Mouse (Mus musculus) layer of hippocampus, postnatal 36 days (tissue): ENCODE measurements around the gene Urah. TPM values are rescaled to one million over a fixed set of nuclear protein-coding genes. Genes with fewer than 3 reads are reported as not detected.

ENCODE experiments used
- DNase-seq, 2 experiments: peaks; one replicate each; pipeline ENCODE4 v3.0.0; 2022
- total RNA-seq, 2 experiments: library from RNA; stranded (reverse); gene quantifications; 2 replicates each; pipeline ENCODE4 v1.2.3; 2021

Gene Urah
- total RNA-seq, 2 experiments from 2014 or later = 1.8 to 2.9 TPM

- DNase-seq = no peak
Observed at GRCm38 (mm10) chr7:140840750-140841735, 6.2 kb downstream of the Urah start.

GRCm38 (mm10) chr7:140843806-140844205 is 9.0 kb downstream of the Urah start:
- no peak for DNase-seq

GRCm38 (mm10) chr7:140844905-140845665 is 10.3 kb downstream of the Urah start, which contains the start of gene Scgb1c1:
Scgb1c1 (plus strand) TSS chr7:140845547.
- DNase-seq = peak; percentile 87 to 91

GRCm38 (mm10) chr7:140845683-140846082 is 10.9 kb downstream of the Urah start:
- DNase-seq = no peak

GRCm38 (mm10) chr7:140846676-140847075 is 11.9 kb downstream of the Urah start:
- no peak for DNase-seq

- no peak for DNase-seq
Observed at GRCm38 (mm10) chr7:140847755-140848580, 13.2 kb downstream of the Urah start, which contains the start of gene Odf3. Odf3 (plus strand) TSS chr7:140847805.

- no peak for DNase-seq
Observed at GRCm38 (mm10) chr7:140848591-140848990, 13.8 kb downstream of the Urah start.

GRCm38 (mm10) chr7:140851916-140852315 is 17.1 kb downstream of the Urah start:
- no peak for DNase-seq

GRCm38 (mm10) chr7:140853386-140853785 is 18.6 kb downstream of the Urah start:
- no peak for DNase-seq

GRCm38 (mm10) chr7:140854483-140854882 is 19.7 kb downstream of the Urah start:
- no peak for DNase-seq

GRCm38 (mm10) chr7:140855181-140855580 is 20.4 kb downstream of the Urah start:
- no peak for DNase-seq

GRCm38 (mm10) chr7:140855860-140856784 is 21.3 kb downstream of the Urah start, which contains the start of gene Gm45785:
Gm45785 (minus strand) TSS chr7:140856331.
- peak; percentile 81 to 85 for DNase-seq

- DNase-seq = peak; percentile 90 to 91
Observed at GRCm38 (mm10) chr7:140856785-140857549, 22.1 kb downstream of the Urah start, which contains the start of gene Ric8a. Ric8a (plus strand) TSS chr7:140856957.

GRCm38 (mm10) chr7:140857550-140858505 is 23.0 kb downstream of the Urah start, which contains the start of gene Bet1l:
Bet1l (minus strand) TSS chr7:140857577.
- no peak for DNase-seq

GRCm38 (mm10) chr7:140858746-140859145 is 23.9 kb downstream of the Urah start:
- no peak for DNase-seq

GRCm38 (mm10) chr7:140859997-140860396 is 25.2 kb downstream of the Urah start:
- no peak for DNase-seq

- DNase-seq = no peak
Observed at GRCm38 (mm10) chr7:140860728-140861127, 25.9 kb downstream of the Urah start.

- no peak for DNase-seq
Observed at GRCm38 (mm10) chr7:140864761-140865160, 29.9 kb downstream of the Urah start.

GRCm38 (mm10) chr7:140874224-140874623 is 39.4 kb downstream of the Urah start:
- DNase-seq = no peak
